ENCODE assay signal across 8 mouse cellular contexts in the genomic region with DNA sequence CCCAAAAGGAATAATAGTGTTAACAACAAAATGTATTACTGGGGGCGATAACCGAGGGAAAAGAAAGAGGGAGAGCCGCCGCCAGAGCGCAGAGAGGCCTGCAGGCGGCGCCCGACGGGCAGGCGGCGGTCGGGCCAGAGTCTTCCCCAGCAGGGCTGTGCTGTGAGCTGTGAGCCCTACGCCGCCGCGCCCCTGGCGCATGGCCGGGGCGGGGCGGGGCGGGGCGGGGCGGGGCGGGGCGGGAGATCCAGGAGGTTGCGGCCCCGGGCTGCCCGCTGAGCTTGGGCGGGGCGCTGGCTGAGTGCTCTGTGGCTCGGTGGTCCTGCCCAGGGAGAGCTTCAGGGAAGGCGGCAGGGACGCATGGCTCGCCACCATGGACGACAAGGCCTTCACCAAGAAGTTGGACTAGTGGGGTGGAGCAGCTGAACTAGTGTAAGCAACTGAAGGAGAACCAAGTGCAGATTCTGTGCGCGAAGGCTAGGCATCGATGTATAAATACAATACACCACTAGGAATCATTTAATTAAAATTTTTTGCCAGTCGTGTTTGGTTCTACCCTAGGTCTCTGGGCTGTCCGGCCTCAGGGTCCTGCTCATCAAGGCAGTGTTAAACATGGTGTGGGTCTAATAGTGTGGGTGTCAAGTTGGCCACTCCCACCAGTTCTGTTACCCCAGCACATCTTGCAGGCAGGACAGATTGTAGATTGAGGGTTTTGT. TPM values are rescaled to one million over a fixed set of nuclear protein-coding genes. Genes with fewer than 3 reads are reported as not detected.
DNase-seq lines count a peak whose midpoint lies in the region; ATAC-seq and TF ChIP-seq lines count a peak whose summit lies in the region.

No protein-coding gene starts in this region.

- no peaks in the 10 kb centered on the region for H3K9me3 ChIP-seq in embryonic facial prominence, embryonic 13.5 days
- no peaks in the 10 kb centered on the region for H3K9me3 ChIP-seq in heart, embryonic 11.5 days (replicated peaks; ENCODE audit: control insufficient read depth, low read length)
- H3K9me3 ChIP-seq in liver, embryonic 14.5 days (ENCODE audit: control insufficient read depth, low read length) = no peaks in the 10 kb centered on the region
- no peaks in the 10 kb centered on the region for H3K9me3 ChIP-seq in stomach, embryonic 16.5 days (replicated peaks; ENCODE audit: control insufficient read depth, low read length)

- H3K9ac ChIP-seq in embryonic facial prominence, embryonic 13.5 days = 0 out of 2 replicates have a peak overlapping the region, but pooled peaks have one; percentile 11
- H3K9ac ChIP-seq in heart, embryonic 11.5 days (ENCODE audit: low read depth, low read length) = 0 out of 2 replicates have a peak overlapping the region, but pooled peaks have one; percentile 34
- H3K9ac ChIP-seq in liver, embryonic 14.5 days (replicated peaks) = no peak overlapping the region
- H3K9ac ChIP-seq in stomach, embryonic 16.5 days (ENCODE audit: low read length) = peak overlapping the region; percentile 65

- no peaks in the 10 kb centered on the region for H3K27me3 ChIP-seq in embryonic facial prominence, embryonic 13.5 days
- H3K27me3 ChIP-seq in heart, embryonic 11.5 days (ENCODE audit: control insufficient read depth, insufficient read depth, low read length) = no peaks in the 10 kb centered on the region
- H3K27me3 ChIP-seq in liver, embryonic 14.5 days (ENCODE audit: control insufficient read depth, insufficient read depth, low read length) = no peaks in the 10 kb centered on the region
- no peaks in the 10 kb centered on the region for H3K27me3 ChIP-seq in stomach, embryonic 16.5 days (ENCODE audit: control insufficient read depth, insufficient read depth, low read length)

- peak; percentile 91 for ATAC-seq in embryonic facial prominence, embryonic 13.5 days (ENCODE audit: insufficient number of reproducible peaks, insufficient read depth, low FRiP score, low TSS enrichment, low read depth)
- peak; percentile 95 for ATAC-seq in heart, embryonic 11.5 days (replicated peaks; ENCODE audit: insufficient number of reproducible peaks, low FRiP score, low TSS enrichment)
- ATAC-seq in liver, embryonic 14.5 days (ENCODE audit: insufficient read depth) = peak; percentile 95
- ATAC-seq in stomach, embryonic 16.5 days (ENCODE audit: insufficient read depth, low FRiP score) = peak; percentile 99

- no peaks in the 10 kb centered on the region for H3K4me1 ChIP-seq in embryonic facial prominence, embryonic 13.5 days
- no peaks in the 10 kb centered on the region for H3K4me1 ChIP-seq in heart, embryonic 11.5 days (ENCODE audit: control insufficient read depth, insufficient read depth, low read length)
- peaks cover 0 to 5% of the 10 kb centered on the region in 2 experiments; a peak in 1 of 4 replicates for H3K4me1 ChIP-seq in liver, embryonic 14.5 days (replicated peaks; ENCODE audit: control insufficient read depth in 2 of 2, insufficient read depth in 2 of 2, low read length in 1 of 2)
- H3K4me1 ChIP-seq in stomach, embryonic 16.5 days (ENCODE audit: control insufficient read depth, insufficient read depth, low read length) = 0 out of 2 replicates have a peak, but pooled peaks cover 3% of the 10 kb centered on the region

- H3K4me2 ChIP-seq in embryonic facial prominence, embryonic 13.5 days = peak overlapping the region; percentile 58
- H3K4me2 ChIP-seq in heart, embryonic 11.5 days = peak overlapping the region; percentile 63
- H3K4me2 ChIP-seq in liver, embryonic 14.5 days (ENCODE audit: low read depth) = peak overlapping the region; percentile 53
- H3K4me2 ChIP-seq in stomach, embryonic 16.5 days (ENCODE audit: low read depth, low read length) = peak overlapping the region; percentile 76

- H3K36me3 ChIP-seq in embryonic facial prominence, embryonic 13.5 days = no peaks in the 10 kb centered on the region
- H3K36me3 ChIP-seq in heart, embryonic 11.5 days (ENCODE audit: control insufficient read depth, insufficient read depth, low read length) = no peaks in the 10 kb centered on the region
- H3K36me3 ChIP-seq in liver, embryonic 14.5 days (replicated peaks; ENCODE audit: control insufficient read depth, insufficient read depth, low read depth) = no peaks in the 10 kb centered on the region
- no peaks in the 10 kb centered on the region for H3K36me3 ChIP-seq in stomach, embryonic 16.5 days (ENCODE audit: control insufficient read depth, insufficient read depth, low read length)

- H3K27ac ChIP-seq in embryonic facial prominence, embryonic 13.5 days = no peak overlapping the region
- H3K27ac ChIP-seq in heart, embryonic 11.5 days (ENCODE audit: low read depth, low read length) = no peak overlapping the region
- no peak overlapping the region for H3K27ac ChIP-seq in liver, embryonic 14.5 days
- H3K27ac ChIP-seq in stomach, embryonic 16.5 days (ENCODE audit: low read length) = no peak overlapping the region

- TF ChIP-seq EP300 in liver, embryonic 14.5 days (IDR thresholded peaks at IDR 0.05; ENCODE audit: low read depth) = no peak

- peak overlapping the region; percentile 37 for H3K4me3 ChIP-seq in embryonic facial prominence, embryonic 13.5 days
- H3K4me3 ChIP-seq in heart, embryonic 11.5 days (ENCODE audit: low read depth, low read length) = peak overlapping the region; percentile 34
- H3K4me3 ChIP-seq in liver, embryonic 14.5 days (ENCODE audit: insufficient read depth in 1 of 2, low read depth in 2 of 2, low read length in 2 of 2) = 0 out of 4 replicates have a peak overlapping the region, but pooled peaks of 1 of the 2 experiments have one; percentile 44
- peak overlapping the region; percentile 42 for H3K4me3 ChIP-seq in stomach, embryonic 16.5 days (replicated peaks; ENCODE audit: low read length)

- WGBS in embryonic facial prominence, embryonic 13.5 days = 6% methylated on average over 40 of the region's 40 CpGs
- 7% methylated on average over 40 of the region's 40 CpGs for WGBS in heart, embryonic 11.5 days (ENCODE audit: insufficient replicate concordance)
- WGBS in liver, embryonic 14.5 days (ENCODE audit: insufficient replicate concordance) = 4% methylated on average over 38 of the region's 40 CpGs
- 4% methylated on average over 39 of the region's 40 CpGs for WGBS in stomach, embryonic 16.5 days

- DNase-seq in ovary, adult 18-20 months (ENCODE audit: low spot score) = peak; percentile 48
- no peak for DNase-seq in ovary, postnatal 10 days (ENCODE audit: low spot score)
- peak; percentile 53 for DNase-seq in kidney, adult 9 months
- peak; percentile 18 to 29 (median 29) for DNase-seq in liver, embryonic 14.5 days (ENCODE audit: low read depth in 3 of 3, low spot score in 3 of 3)
- peak; percentile 64 to 76 for DNase-seq in natural killer cell, adult 2 months (ENCODE audit: low spot score in 2 of 2)

- peak; percentile 70 for TF ChIP-seq CTCF in liver, embryonic 14.5 days (IDR thresholded peaks at IDR 0.05; ENCODE audit: low read depth)

RNA-seq across cellular contexts. Expression of a gene that starts 27.3 kb away (rescaled TPM):
- not detected in 2 replicates for polyA plus RNA-seq in embryonic facial prominence, embryonic 13.5 days (2015; fragmentation: Nextera tagmentation; extraction: Ambion mirVana)
- not detected in 2 replicates for polyA plus RNA-seq in heart, embryonic 11.5 days (2014; fragmentation: Nextera tagmentation; extraction: Ambion mirVana)
- 0.02 TPM in 1 of 2 replicates, not detected in the other for polyA plus RNA-seq in liver, embryonic 14.5 days (2012; rRNA removed)
- polyA plus RNA-seq in liver, embryonic 14.5 days (2014; fragmentation: Nextera tagmentation; extraction: Ambion mirVana) = not detected in 2 replicates
- 3.7 and 4.2 TPM in 2 replicates for polyA plus RNA-seq in stomach, embryonic 16.5 days (2015; fragmentation: Nextera tagmentation; extraction: Ambion mirVana)

RNA-seq across cellular contexts. Expression of a gene that starts 35.7 kb away (rescaled TPM):
- not detected in 2 replicates for polyA plus RNA-seq in embryonic facial prominence, embryonic 13.5 days (2015; fragmentation: Nextera tagmentation; extraction: Ambion mirVana)
- polyA plus RNA-seq in heart, embryonic 11.5 days (2014; fragmentation: Nextera tagmentation; extraction: Ambion mirVana) = not detected in 2 replicates
- 0.08 and 0.25 TPM in 2 replicates for polyA plus RNA-seq in liver, embryonic 14.5 days (2012; rRNA removed)
- polyA plus RNA-seq in liver, embryonic 14.5 days (2014; fragmentation: Nextera tagmentation; extraction: Ambion mirVana) = 0.11 TPM in 1 of 2 replicates, not detected in the other
- 6.0 and 7.8 TPM in 2 replicates for polyA plus RNA-seq in stomach, embryonic 16.5 days (2015; fragmentation: Nextera tagmentation; extraction: Ambion mirVana)

RNA-seq across cellular contexts. Expression of a gene that starts 52.1 kb away (rescaled TPM):
- polyA plus RNA-seq in embryonic facial prominence, embryonic 13.5 days (2015; fragmentation: Nextera tagmentation; extraction: Ambion mirVana) = not detected in 2 replicates
- polyA plus RNA-seq in heart, embryonic 11.5 days (2014; fragmentation: Nextera tagmentation; extraction: Ambion mirVana) = 0.17 TPM in 1 of 2 replicates, not detected in the other
- not detected in 2 replicates for polyA plus RNA-seq in liver, embryonic 14.5 days (2012; rRNA removed)
- not detected in 2 replicates for polyA plus RNA-seq in liver, embryonic 14.5 days (2014; fragmentation: Nextera tagmentation; extraction: Ambion mirVana)
- not detected in 2 replicates for polyA plus RNA-seq in stomach, embryonic 16.5 days (2015; fragmentation: Nextera tagmentation; extraction: Ambion mirVana)
